Mouse (Mus musculus) T-helper 2 cell (primary cell): Measurements from ENCODE around the gene Ddah1.

ENCODE experiments used
- in situ Hi-C: fragments of 300-600 bp; cut with MboI, MseI; formaldehyde crosslinking; loops from one replicate; pipeline ENCODE4 v1.15.1; 2025; ENCODE audit warnings: high pct_unique_total_duplicates

Gene Ddah1

GRCm38 (mm10) chr3:145939402-145939801, 180.9 kb downstream of the Ddah1 start:
- in situ Hi-C loops: loop anchor here (25.0 kb wide), 1 partner anchor 573 kb away; the partner anchor contains the start of gene Rpf1

- in situ Hi-C loops: loop anchor here (25.0 kb wide), 1 partner anchor 572 kb away; the partner anchor contains the start of gene Rpf1
These were observed 181.5 kb downstream of the Ddah1 start for GRCm38 (mm10) chr3:145939971-145940370.

DNA sequence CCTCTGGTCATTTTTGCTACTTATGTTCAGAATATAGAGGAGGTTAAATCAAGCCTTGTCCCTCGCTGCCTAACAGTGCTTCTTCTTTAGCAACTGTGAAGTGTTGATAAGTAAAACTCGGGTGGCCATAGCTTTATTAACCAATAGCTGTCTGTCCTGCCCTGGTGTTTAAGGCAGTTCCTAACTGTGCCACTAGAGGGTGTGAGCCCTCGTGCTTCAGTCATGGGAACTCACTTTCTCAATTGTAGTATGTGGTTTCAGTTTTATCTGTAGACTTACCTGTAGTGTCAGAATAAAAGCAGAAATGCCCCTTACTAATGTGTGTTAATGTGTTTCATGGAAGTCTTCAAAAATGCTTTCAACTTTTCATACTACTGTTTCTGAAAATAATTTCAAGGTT, 183.5 kb downstream of the Ddah1 start:
- in situ Hi-C loops: loop anchor here (25.0 kb wide), 1 partner anchor 570 kb away; the partner anchor contains the start of gene Rpf1
